Mouse (Mus musculus): ENCODE results near the gene Ints13. TPM values are rescaled to one million over a fixed set of nuclear protein-coding genes. Genes with fewer than 3 reads are reported as not detected.
A peak's percentile ranks its signal among the peaks of the same experiment; 100 is the strongest.
"Not testable (repeated sequence)": the region's sequence is repeated elsewhere in the genome, so short reads cannot be mapped to it uniquely, and the experiment has no call there.

Gene Ints13
- polyA plus RNA-seq, 1 experiment from 2014 or later, result 70.2 TPM

GRCm38 (mm10) chr6:146578111-146578531 lies 486 bp upstream of the Ints13 start:
- Histone ChIP-seq H3K9ac (peak overlapping the region; percentile 95), H3K9me3 (ENCODE audit: low read depth, low read length) (no peaks in the 10 kb centered on the region), H3K27me3 (ENCODE audit: insufficient read depth, low read length) (no peaks in the 10 kb centered on the region), H3K36me3 (ENCODE audit: insufficient read depth) (peaks cover 6% of the 10 kb centered on the region), H3K4me3 (ENCODE audit: low read depth, low read length) (peak overlapping the region; percentile 94), H3K27ac (ENCODE audit: low read depth) (peak overlapping the region; percentile 97), H3K4me2 (peak overlapping the region; percentile 86), H3K4me1 (ENCODE audit: insufficient read depth) (peaks cover 8% of the 10 kb centered on the region; the same call in 1 of the 2 replicates)
- TF ChIP-seq CTCF (IDR thresholded peaks at IDR 0.05; ENCODE audit: low read depth), result no peak
- ATAC-seq (ENCODE audit: insufficient read depth) (peak; percentile 53), DNase-seq (peak; percentile 74)
- WGBS, result 0% methylated on average over 22 of the region's 22 CpGs

DNA sequence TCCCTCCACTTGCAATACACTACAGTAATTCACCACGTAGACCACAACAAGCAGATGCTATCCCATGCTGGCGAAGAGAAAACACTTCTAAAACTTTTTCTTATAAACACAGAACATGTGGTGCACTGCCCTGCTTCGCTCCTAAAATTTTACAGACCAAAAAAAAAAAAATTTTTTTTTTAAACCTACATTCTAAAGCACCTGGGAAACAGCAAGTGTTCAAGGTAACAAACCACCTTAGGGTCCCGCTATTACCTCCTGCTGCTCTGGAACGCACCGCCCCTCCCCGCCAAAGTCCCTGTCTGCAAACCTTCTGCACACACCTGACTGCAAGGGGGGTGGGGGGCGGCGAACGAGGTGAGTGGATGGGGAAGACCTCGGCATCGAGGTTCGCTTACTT lies 732 bp downstream of the Ints13 start, which contains the start of gene Fgfr1op2:
TSS of gene Fgfr1op2 (plus strand) at position 301 of the 400 bp plus-strand sequence.
- Histone ChIP-seq H3K4me1 (ENCODE audit: insufficient read depth) (peaks cover 8% of the 10 kb centered on the region; the same call in 1 of the 2 replicates), H3K9me3 (ENCODE audit: low read depth, low read length) (no peaks in the 10 kb centered on the region), H3K4me2 (peak within 1 kb of the TSS; percentile 86), H3K27ac (ENCODE audit: low read depth) (peak within 1 kb of the TSS; percentile 97), H3K9ac (peak within 1 kb of the TSS; percentile 95), H3K4me3 (ENCODE audit: low read depth, low read length) (peak within 1 kb of the TSS; percentile 94), H3K27me3 (ENCODE audit: insufficient read depth, low read length) (no peaks in the 10 kb centered on the region), H3K36me3 (ENCODE audit: insufficient read depth) (peaks cover 8% of the 10 kb centered on the region)
- no peak for TF ChIP-seq CTCF (IDR thresholded peaks at IDR 0.05; ENCODE audit: low read depth)
- under 1% methylated on average over 13 of the region's 13 CpGs for WGBS
- DNase-seq (peak; percentile 2), ATAC-seq (ENCODE audit: insufficient read depth) (no peak; the same call in 1 of the 2 replicates)

GRCm38 (mm10) chr6:146572073-146572472 lies 5.6 kb downstream of the Ints13 start:
- DNase-seq (no peak), ATAC-seq (ENCODE audit: insufficient read depth) (no peak)
- no peaks in the 10 kb centered on the region for H3K27me3 ChIP-seq (ENCODE audit: insufficient read depth, low read length)
- H3K36me3 ChIP-seq (ENCODE audit: insufficient read depth), result peaks cover 21% of the 10 kb centered on the region
- H3K9me3 ChIP-seq (ENCODE audit: low read depth, low read length), result no peaks in the 10 kb centered on the region
- H3K9ac ChIP-seq, result no peak overlapping the region
- no peak overlapping the region for H3K4me3 ChIP-seq (ENCODE audit: low read depth, low read length)
- TF ChIP-seq CTCF (IDR thresholded peaks at IDR 0.05; ENCODE audit: low read depth), result no peak
- no peak overlapping the region for H3K4me2 ChIP-seq
- no peak overlapping the region for H3K27ac ChIP-seq (ENCODE audit: low read depth)
- H3K4me1 ChIP-seq (ENCODE audit: insufficient read depth), result peaks cover 5% of the 10 kb centered on the region; the same call in 1 of the 2 replicates

GRCm38 (mm10) chr6:146562461-146562860 lies 15.2 kb downstream of the Ints13 start:
- H3K4me1 ChIP-seq (ENCODE audit: insufficient read depth); H3K9me3 ChIP-seq (ENCODE audit: low read depth, low read length); H3K4me2 ChIP-seq; ATAC-seq (ENCODE audit: insufficient read depth); H3K4me3 ChIP-seq (ENCODE audit: low read depth, low read length); DNase-seq; H3K9ac ChIP-seq; H3K27me3 ChIP-seq (ENCODE audit: insufficient read depth, low read length); H3K27ac ChIP-seq (ENCODE audit: low read depth): not testable (repeated sequence)
- H3K36me3 ChIP-seq (ENCODE audit: insufficient read depth), result peaks cover 72% of the 10 kb centered on the region
- WGBS, result 75% methylated on average over 1 of the region's 1 CpGs

DNA sequence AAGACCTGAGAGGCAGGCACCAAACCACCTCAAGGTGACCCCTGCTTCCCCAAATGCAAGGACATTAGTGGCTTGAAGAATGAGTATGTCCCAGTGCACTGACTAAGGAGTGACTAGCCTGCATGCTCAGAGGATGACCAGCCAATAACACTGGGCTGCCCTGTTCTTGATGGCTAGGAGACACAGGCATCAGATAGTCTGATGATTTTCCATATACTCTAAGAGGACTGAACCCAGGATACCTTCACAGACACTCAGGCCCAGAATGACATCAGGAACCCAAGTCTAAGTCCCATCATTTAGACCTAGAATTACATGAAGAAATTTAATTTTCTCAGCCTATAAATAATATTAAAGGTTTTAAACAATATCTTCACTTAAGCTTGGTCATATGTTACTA lies 26.3 kb downstream of the Ints13 start:
- no peaks in the 10 kb centered on the region for H3K4me1 ChIP-seq (ENCODE audit: insufficient read depth)
- DNase-seq, result no peak
- H3K9me3 ChIP-seq (ENCODE audit: low read depth, low read length), result no peaks in the 10 kb centered on the region
- no peak overlapping the region for H3K4me2 ChIP-seq
- H3K27me3 ChIP-seq (ENCODE audit: insufficient read depth, low read length), result no peaks in the 10 kb centered on the region
- H3K4me3 ChIP-seq (ENCODE audit: low read depth, low read length), result no peak overlapping the region
- no peak for TF ChIP-seq CTCF (IDR thresholded peaks at IDR 0.05; ENCODE audit: low read depth)
- H3K27ac ChIP-seq (ENCODE audit: low read depth), result no peak overlapping the region
- H3K36me3 ChIP-seq (ENCODE audit: insufficient read depth), result peaks cover 82% of the 10 kb centered on the region
- no peak for ATAC-seq (ENCODE audit: insufficient read depth)
- H3K9ac ChIP-seq, result no peak overlapping the region

DNA sequence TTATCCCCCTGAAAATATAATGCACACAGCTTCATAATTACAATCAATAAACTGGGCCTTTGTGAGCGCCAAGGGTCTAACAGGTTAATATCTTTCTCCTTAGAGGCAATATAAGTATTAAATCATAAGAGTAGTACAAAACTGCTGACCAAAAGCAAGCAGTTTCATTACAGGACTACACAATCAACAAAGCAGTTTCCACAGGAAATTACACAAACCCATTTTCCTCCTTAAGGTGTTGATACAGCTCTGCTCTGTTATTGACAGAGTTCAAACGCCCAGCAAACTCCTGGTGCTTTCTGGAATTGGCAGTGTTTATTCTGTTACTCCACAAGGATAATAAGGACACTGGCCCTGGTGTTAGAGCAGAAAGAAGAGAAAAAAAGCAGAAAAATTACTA lies 27.2 kb downstream of the Ints13 start:
- Histone ChIP-seq H3K9me3 (ENCODE audit: low read depth, low read length) (no peaks in the 10 kb centered on the region), H3K4me2 (no peak overlapping the region), H3K4me1 (ENCODE audit: insufficient read depth) (no peaks in the 10 kb centered on the region), H3K4me3 (ENCODE audit: low read depth, low read length) (no peak overlapping the region), H3K27ac (ENCODE audit: low read depth) (no peak overlapping the region), H3K27me3 (ENCODE audit: insufficient read depth, low read length) (no peaks in the 10 kb centered on the region), H3K9ac (no peak overlapping the region), H3K36me3 (ENCODE audit: insufficient read depth) (peaks cover 73% of the 10 kb centered on the region)
- ATAC-seq (ENCODE audit: insufficient read depth) (no peak), DNase-seq (no peak)
- TF ChIP-seq CTCF (IDR thresholded peaks at IDR 0.05; ENCODE audit: low read depth), result no peak
- 73% methylated on average over 2 of the region's 2 CpGs for WGBS

DNA sequence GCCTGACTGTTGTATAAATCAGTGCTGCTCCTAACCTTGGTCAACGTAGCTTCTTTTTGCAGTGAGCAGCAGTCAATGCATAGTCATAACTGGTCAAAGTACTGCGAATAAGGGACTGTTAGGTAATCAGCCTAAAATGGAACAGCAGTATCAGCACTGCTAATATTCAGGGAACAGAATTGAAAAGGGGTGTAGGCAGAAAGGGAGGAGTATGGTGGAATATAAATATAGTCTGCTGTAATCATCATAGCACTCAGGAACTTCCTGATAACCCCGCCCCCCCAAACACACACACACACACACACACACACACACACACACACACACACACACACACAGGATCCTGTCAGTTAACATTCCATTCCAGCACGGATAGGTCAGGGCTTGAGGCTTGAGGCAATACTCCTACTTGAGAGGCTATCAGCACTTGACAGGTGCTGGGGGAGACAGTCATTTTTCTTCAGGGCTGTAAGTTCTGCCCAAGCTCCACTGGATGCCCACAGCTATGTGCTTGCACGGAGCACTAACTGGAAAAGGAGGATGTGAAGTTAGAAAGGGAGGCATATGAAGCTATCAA lies 32.3 kb downstream of the Ints13 start:
- Histone ChIP-seq H3K36me3 (ENCODE audit: insufficient read depth) (peaks cover 29% of the 10 kb centered on the region), H3K4me1 (ENCODE audit: insufficient read depth) (no peaks in the 10 kb centered on the region), H3K27ac (ENCODE audit: low read depth) (no peak overlapping the region), H3K9me3 (ENCODE audit: low read depth, low read length) (no peaks in the 10 kb centered on the region), H3K9ac (no peak overlapping the region), H3K27me3 (ENCODE audit: insufficient read depth, low read length) (no peaks in the 10 kb centered on the region), H3K4me3 (ENCODE audit: low read depth, low read length) (no peak overlapping the region), H3K4me2 (no peak overlapping the region)
- DNase-seq (no peak), ATAC-seq (ENCODE audit: insufficient read depth) (0 out of 2 replicates have a peak, but pooled peaks have one; percentile 17)
- no peak for TF ChIP-seq CTCF (IDR thresholded peaks at IDR 0.05; ENCODE audit: low read depth)
- WGBS, result 62% methylated on average over 5 of the region's 5 CpGs

Data from lung, embryonic 14.5 days (tissue).